26 mouse cellular contexts compared by ENCODE assay signal in the genomic region with DNA sequence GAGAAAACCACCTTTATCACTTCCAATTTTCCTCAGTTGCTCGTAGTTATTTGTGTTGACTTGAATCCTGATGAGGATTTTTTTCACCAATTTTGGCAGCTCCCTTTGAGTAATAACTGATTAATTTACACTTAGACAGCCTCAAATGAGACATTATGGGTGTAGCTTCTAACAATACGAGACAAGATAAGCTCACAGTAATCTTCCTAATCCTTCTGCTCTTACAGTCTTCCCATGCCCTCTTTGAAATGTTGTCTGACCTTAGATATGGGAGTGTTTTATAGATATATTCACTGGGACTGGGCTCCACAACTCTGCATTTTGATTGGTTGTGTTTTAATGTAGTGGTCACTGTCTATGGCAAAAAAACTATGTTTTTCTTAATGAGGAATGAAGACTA. TPM values are rescaled to one million over a fixed set of nuclear protein-coding genes. Genes with fewer than 3 reads are reported as not detected.
DNase-seq lines count a peak whose midpoint lies in the region; ATAC-seq lines count a peak whose summit lies in the region.
"Had no signal": no experiment of that assay in that cellular context is flagged by ENCODE, and none has a peak within 500 bp of the region (broad histone marks: within the 10 kb centered on the region; RNA-seq: fewer than 3 reads in every experiment).

No protein-coding gene starts in this region.

- H3K27me3 ChIP-seq in liver, embryonic 13.5 days: no peaks in the 10 kb centered on the region
- H3K27me3 ChIP-seq: embryonic facial prominence, embryonic 12.5 days; forebrain, embryonic 13.5 days; forebrain, embryonic 15.5 days had no signal

- no peaks in the 10 kb centered on the region for H3K36me3 ChIP-seq in liver, embryonic 13.5 days
- H3K36me3 ChIP-seq: embryonic facial prominence, embryonic 10.5 days; embryonic facial prominence, embryonic 12.5 days; forebrain, embryonic 15.5 days had no signal

- no peak overlapping the region for H3K27ac ChIP-seq in liver, embryonic 13.5 days
- H3K27ac ChIP-seq: embryonic facial prominence, embryonic 10.5 days; embryonic facial prominence, embryonic 12.5 days; forebrain, embryonic 13.5 days; forebrain, embryonic 15.5 days had no signal

- peak; percentile 39; the same call in 1 of the 2 replicates for ATAC-seq in liver, embryonic 13.5 days (ENCODE audit: low read depth)
- ATAC-seq in megakaryocyte progenitor cell, adult 5-6 weeks (replicated peaks; ENCODE audit: poor library complexity): peak; percentile 55
- ATAC-seq in megakaryocyte-erythroid progenitor cell, adult 5-6 weeks (replicated peaks; ENCODE audit: low FRiP score, low TSS enrichment, poor library complexity, severe bottlenecking): peak; percentile 85
- ATAC-seq: forebrain, embryonic 13.5 days; forebrain, embryonic 15.5 days; forebrain, postnatal 0 days had no signal

- no peak overlapping the region for H3K4me3 ChIP-seq in liver, embryonic 13.5 days (replicated peaks)
- H3K4me3 ChIP-seq: embryonic facial prominence, embryonic 10.5 days; embryonic facial prominence, embryonic 12.5 days; forebrain, embryonic 13.5 days; forebrain, embryonic 15.5 days had no signal

- no peak overlapping the region for H3K4me2 ChIP-seq in liver, embryonic 13.5 days
- H3K4me2 ChIP-seq: embryonic facial prominence, embryonic 12.5 days; forebrain, embryonic 13.5 days; forebrain, embryonic 15.5 days had no signal

- H3K9ac ChIP-seq in liver, embryonic 13.5 days: no peak overlapping the region
- H3K9ac ChIP-seq: embryonic facial prominence, embryonic 12.5 days; forebrain, embryonic 13.5 days; forebrain, embryonic 15.5 days; forebrain, postnatal 0 days had no signal

- WGBS in liver, embryonic 13.5 days (ENCODE audit: insufficient replicate concordance): 36% methylated on average over 2 of the region's 2 CpGs

- no peak for DNase-seq in liver, embryonic 13.5 days
- no peak for DNase-seq in liver
- DNase-seq in embryo, embryonic 10 days (ENCODE audit: low spot score): no peak
- DNase-seq: adrenal gland, adult 2 months; adrenal gland, postnatal 10 days; adrenal gland, postnatal 25 days; cerebellum, adult 11 months; cerebellum, adult 18-20 months; cerebellum, adult 8-10 months; cerebellum, adult 9-11 months; cerebellum, postnatal 14 days; cerebellum, postnatal 36 days; forebrain, postnatal 0 days had no signal

- H3K9me3 ChIP-seq in liver, embryonic 13.5 days (replicated peaks): no peaks in the 10 kb centered on the region
- H3K9me3 ChIP-seq: embryonic facial prominence, embryonic 10.5 days; embryonic facial prominence, embryonic 12.5 days; forebrain, embryonic 13.5 days; forebrain, embryonic 15.5 days had no signal

- no peaks in the 10 kb centered on the region for H3K4me1 ChIP-seq in liver, embryonic 13.5 days (replicated peaks)
- H3K4me1 ChIP-seq: embryonic facial prominence, embryonic 10.5 days; embryonic facial prominence, embryonic 12.5 days; forebrain, embryonic 13.5 days; forebrain, embryonic 15.5 days had no signal

RNA-seq across cellular contexts. Expression of gene Gm5771, which starts 5.4 kb away (rescaled TPM):
- not detected in 2 replicates for polyA plus RNA-seq in liver, embryonic 13.5 days (2015; fragmentation: Nextera tagmentation; extraction: Ambion mirVana)
- total RNA-seq in megakaryocyte progenitor cell, adult 5-6 weeks (2015): not detected in 2 replicates
- not detected in 2 replicates for total RNA-seq in megakaryocyte progenitor cell, adult 5-6 weeks (2017)
- total RNA-seq in megakaryocyte-erythroid progenitor cell, adult 5-6 weeks (2014; fragmentation: Nextera tagmentation): not detected in 2 replicates
- not detected in 2 replicates for total RNA-seq in megakaryocyte-erythroid progenitor cell, adult 5-6 weeks (2017)
- total RNA-seq: adrenal gland, adult 2 months; adrenal gland, postnatal 10 days; adrenal gland, postnatal 25 days; common myeloid progenitor, adult 5-6 weeks; ES-E14; forebrain, postnatal 0 days; MEL had no signal
- polyA plus RNA-seq: adrenal gland, adult 2 months; brain, embryonic 14.5 days; C2C12; embryonic facial prominence, embryonic 10.5 days; embryonic facial prominence, embryonic 12.5 days; embryonic facial prominence, embryonic 14.5 days; forebrain, embryonic 11.5 days; forebrain, embryonic 13.5 days; forebrain, embryonic 15.5 days; forebrain, postnatal 0 days had no signal

RNA-seq across cellular contexts. Expression of gene Prss3, which starts 9.3 kb away (rescaled TPM):
- polyA plus RNA-seq in liver, embryonic 13.5 days (2015; fragmentation: Nextera tagmentation; extraction: Ambion mirVana): not detected in 2 replicates
- total RNA-seq in megakaryocyte progenitor cell, adult 5-6 weeks (2015): not detected in 2 replicates
- not detected in 2 replicates for total RNA-seq in megakaryocyte progenitor cell, adult 5-6 weeks (2017)
- not detected in 2 replicates for total RNA-seq in megakaryocyte-erythroid progenitor cell, adult 5-6 weeks (2014; fragmentation: Nextera tagmentation)
- not detected in 2 replicates for total RNA-seq in megakaryocyte-erythroid progenitor cell, adult 5-6 weeks (2017)
- total RNA-seq: adrenal gland, adult 2 months; adrenal gland, postnatal 10 days; adrenal gland, postnatal 25 days; common myeloid progenitor, adult 5-6 weeks; ES-E14; forebrain, postnatal 0 days; MEL had no signal
- polyA plus RNA-seq: adrenal gland, adult 2 months; brain, embryonic 14.5 days; C2C12; embryonic facial prominence, embryonic 10.5 days; embryonic facial prominence, embryonic 14.5 days; forebrain, embryonic 11.5 days; forebrain, embryonic 13.5 days; forebrain, embryonic 15.5 days; forebrain, postnatal 0 days had no signal

RNA-seq across cellular contexts. Expression of gene Try10, which starts 32.9 kb away (rescaled TPM):
- 0.23 TPM in 1 of 2 replicates, not detected in the other for polyA plus RNA-seq in liver, embryonic 13.5 days (2015; fragmentation: Nextera tagmentation; extraction: Ambion mirVana)
- 0.22 TPM in 1 of 2 replicates, not detected in the other for total RNA-seq in megakaryocyte progenitor cell, adult 5-6 weeks (2015)
- total RNA-seq in megakaryocyte progenitor cell, adult 5-6 weeks (2017): not detected in 2 replicates
- not detected in 2 replicates for total RNA-seq in megakaryocyte-erythroid progenitor cell, adult 5-6 weeks (2014; fragmentation: Nextera tagmentation)
- not detected in 2 replicates for total RNA-seq in megakaryocyte-erythroid progenitor cell, adult 5-6 weeks (2017)
- total RNA-seq: adrenal gland, adult 2 months; adrenal gland, postnatal 10 days; adrenal gland, postnatal 25 days; common myeloid progenitor, adult 5-6 weeks; ES-E14; forebrain, postnatal 0 days; MEL had no signal
- polyA plus RNA-seq: adrenal gland, adult 2 months; brain, embryonic 14.5 days; C2C12; embryonic facial prominence, embryonic 10.5 days; embryonic facial prominence, embryonic 12.5 days; embryonic facial prominence, embryonic 14.5 days; forebrain, embryonic 11.5 days; forebrain, embryonic 13.5 days; forebrain, embryonic 15.5 days; forebrain, postnatal 0 days had no signal

RNA-seq across cellular contexts. Expression of gene Gm10334, which starts 59.2 kb away (rescaled TPM):
- not detected in 2 replicates for polyA plus RNA-seq in liver, embryonic 13.5 days (2015; fragmentation: Nextera tagmentation; extraction: Ambion mirVana)
- not detected in 2 replicates for total RNA-seq in megakaryocyte progenitor cell, adult 5-6 weeks (2015)
- total RNA-seq in megakaryocyte progenitor cell, adult 5-6 weeks (2017): not detected in 2 replicates
- total RNA-seq in megakaryocyte-erythroid progenitor cell, adult 5-6 weeks (2014; fragmentation: Nextera tagmentation): not detected in 2 replicates
- not detected in 2 replicates for total RNA-seq in megakaryocyte-erythroid progenitor cell, adult 5-6 weeks (2017)
- total RNA-seq: adrenal gland, adult 2 months; adrenal gland, postnatal 10 days; adrenal gland, postnatal 25 days; common myeloid progenitor, adult 5-6 weeks; ES-E14; forebrain, postnatal 0 days; MEL had no signal
- polyA plus RNA-seq: adrenal gland, adult 2 months; brain, embryonic 14.5 days; C2C12; embryonic facial prominence, embryonic 10.5 days; embryonic facial prominence, embryonic 14.5 days; forebrain, embryonic 11.5 days; forebrain, embryonic 13.5 days; forebrain, embryonic 15.5 days; forebrain, postnatal 0 days had no signal
